Mouse (Mus musculus) gastrocnemius, postnatal 14 days (tissue): Measurements from ENCODE around the gene Slc6a9. TPM values are rescaled to one million over a fixed set of nuclear protein-coding genes. Genes with fewer than 3 reads are reported as not detected.

Experiments
- DNase-seq: peaks from one replicate; pipeline ENCODE4 v3.0.0; 2021; ENCODE audit warnings: mixed read lengths
- intact Hi-C: fragments of 180-260 bp; cut with DNase I; formaldehyde crosslinking; loops from one replicate; pipeline ENCODE4 v1.15.1; 2025; ENCODE audit warnings: low total_unique reads
- total RNA-seq, 2 experiments: library from RNA; stranded (reverse); gene quantifications; 2 replicates each; pipeline ENCODE4 v1.2.3; 2021

Gene Slc6a9
- total RNA-seq, 2 experiments from 2014 or later, result 4.0 to 6.2 TPM

DNA sequence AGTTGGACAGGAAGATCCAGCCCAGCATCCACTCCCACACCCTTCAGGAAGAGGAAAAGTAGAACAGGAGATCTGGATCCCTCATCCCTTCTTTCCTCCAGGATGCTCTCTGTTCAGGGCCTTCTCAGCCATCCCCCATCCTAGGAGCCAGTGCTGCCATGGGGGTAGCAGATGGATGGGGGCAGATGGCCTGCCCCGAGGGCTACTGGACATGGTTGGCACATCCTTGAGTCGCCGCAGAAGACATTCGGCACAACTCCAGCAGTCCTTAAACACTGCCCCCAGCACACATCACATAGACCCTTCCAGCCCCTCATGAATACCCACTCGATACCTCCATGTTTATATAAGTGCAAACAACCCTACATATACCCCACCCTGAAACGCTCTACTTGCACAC lies 61.7 kb downstream of the Slc6a9 start:
- intact Hi-C loops, result no loop called here
- DNase-seq, result no peak

DNA sequence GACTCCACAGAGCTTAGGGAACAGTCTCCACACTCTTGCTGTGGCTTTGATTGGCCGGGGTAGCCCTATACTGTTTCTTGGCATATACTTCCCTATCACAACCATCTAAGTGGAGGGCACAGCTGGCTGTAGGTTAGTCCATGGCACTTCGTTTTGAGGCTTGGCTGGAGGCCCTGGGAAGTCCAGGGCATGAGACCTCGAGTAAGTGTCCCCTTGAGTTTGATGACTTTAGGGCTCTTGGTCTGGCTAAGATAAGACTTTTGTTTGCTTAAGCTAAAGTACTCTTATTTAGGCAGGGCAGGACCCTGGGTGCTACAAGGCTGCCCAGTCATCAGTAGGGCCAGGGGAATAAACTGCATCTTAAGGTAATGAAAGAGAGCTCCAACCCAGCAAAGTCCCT lies 63.8 kb downstream of the Slc6a9 start:
- intact Hi-C loops, result no loop called here

DNA sequence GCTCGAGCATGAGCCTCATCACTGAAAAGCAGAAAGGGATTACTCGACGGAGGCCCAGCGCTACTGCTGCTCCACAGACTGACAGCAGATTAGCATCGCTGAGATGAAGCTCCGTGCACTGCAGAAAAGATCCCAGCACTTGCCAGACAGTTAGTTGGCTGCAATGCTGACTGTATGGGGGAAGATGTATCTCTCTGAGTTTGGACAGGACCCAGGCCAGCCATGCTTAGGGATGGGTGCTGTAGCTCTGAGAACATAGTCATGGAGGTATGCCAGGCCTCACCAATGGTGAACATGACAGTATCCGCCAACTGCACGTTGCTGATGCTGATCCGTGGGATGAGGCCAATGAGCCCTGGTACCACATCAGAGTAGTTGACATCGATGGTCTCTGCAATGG lies 69.8 kb downstream of the Slc6a9 start:
- DNase-seq, result no peak
- intact Hi-C loops, result no loop called here

More for the DNA sequence above, 63.8 kb downstream of the Slc6a9 start:
- DNase-seq, result no peak

- DNase-seq, result no peak
Observed at GRCm38 (mm10) chr4:117904761-117905160, 70.5 kb downstream of the Slc6a9 start.

GRCm38 (mm10) chr4:117906196-117906595 lies 71.9 kb downstream of the Slc6a9 start:
- intact Hi-C loops, result no loop called here
- DNase-seq, result peak; percentile 50

More at GRCm38 (mm10) chr4:117904761-117905160, 70.5 kb downstream of the Slc6a9 start:
- intact Hi-C loops, result no loop called here

GRCm38 (mm10) chr4:117908834-117909453 lies 74.6 kb downstream of the Slc6a9 start:
- DNase-seq, result no peak
- intact Hi-C loops, result no loop called here

- intact Hi-C loops, result loop anchor here (10.0 kb wide), 1 partner anchor 77 kb away; the partner anchor contains the start of gene Slc6a9
- DNase-seq, result no peak
Observed at GRCm38 (mm10) chr4:117912131-117912561, 77.8 kb downstream of the Slc6a9 start.

- intact Hi-C loops, result loop anchor here (10.0 kb wide), 1 partner anchor 78 kb away; the partner anchor contains the start of gene Slc6a9
- no peak for DNase-seq
Observed at GRCm38 (mm10) chr4:117912685-117913273, 78.5 kb downstream of the Slc6a9 start.

GRCm38 (mm10) chr4:117913421-117913820 lies 79.1 kb downstream of the Slc6a9 start:
- DNase-seq, result no peak
- intact Hi-C loops, result loop anchor here (10.0 kb wide), 1 partner anchor 79 kb away; the partner anchor contains the start of gene Slc6a9

DNA sequence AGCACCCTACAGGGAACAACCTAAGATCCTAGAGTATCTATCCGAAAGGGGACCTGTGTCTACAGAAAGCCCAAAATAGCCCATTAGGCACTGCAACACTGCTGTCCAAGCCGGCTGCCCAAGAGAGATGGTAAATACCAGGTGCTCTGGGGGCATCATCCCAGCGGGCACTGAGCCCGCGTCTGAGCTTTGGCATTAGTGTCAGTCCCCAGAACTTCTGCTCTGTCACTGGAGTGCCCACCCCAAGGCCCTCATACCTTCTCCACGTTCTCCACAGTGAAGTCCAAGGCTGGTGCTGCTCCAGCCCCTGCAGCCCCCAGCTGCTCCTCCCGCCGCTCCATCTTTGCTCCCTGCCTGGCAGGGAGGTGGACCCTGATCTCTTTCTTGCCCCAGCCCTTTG lies 79.7 kb downstream of the Slc6a9 start:
- DNase-seq, result peak; percentile 70

DNA sequence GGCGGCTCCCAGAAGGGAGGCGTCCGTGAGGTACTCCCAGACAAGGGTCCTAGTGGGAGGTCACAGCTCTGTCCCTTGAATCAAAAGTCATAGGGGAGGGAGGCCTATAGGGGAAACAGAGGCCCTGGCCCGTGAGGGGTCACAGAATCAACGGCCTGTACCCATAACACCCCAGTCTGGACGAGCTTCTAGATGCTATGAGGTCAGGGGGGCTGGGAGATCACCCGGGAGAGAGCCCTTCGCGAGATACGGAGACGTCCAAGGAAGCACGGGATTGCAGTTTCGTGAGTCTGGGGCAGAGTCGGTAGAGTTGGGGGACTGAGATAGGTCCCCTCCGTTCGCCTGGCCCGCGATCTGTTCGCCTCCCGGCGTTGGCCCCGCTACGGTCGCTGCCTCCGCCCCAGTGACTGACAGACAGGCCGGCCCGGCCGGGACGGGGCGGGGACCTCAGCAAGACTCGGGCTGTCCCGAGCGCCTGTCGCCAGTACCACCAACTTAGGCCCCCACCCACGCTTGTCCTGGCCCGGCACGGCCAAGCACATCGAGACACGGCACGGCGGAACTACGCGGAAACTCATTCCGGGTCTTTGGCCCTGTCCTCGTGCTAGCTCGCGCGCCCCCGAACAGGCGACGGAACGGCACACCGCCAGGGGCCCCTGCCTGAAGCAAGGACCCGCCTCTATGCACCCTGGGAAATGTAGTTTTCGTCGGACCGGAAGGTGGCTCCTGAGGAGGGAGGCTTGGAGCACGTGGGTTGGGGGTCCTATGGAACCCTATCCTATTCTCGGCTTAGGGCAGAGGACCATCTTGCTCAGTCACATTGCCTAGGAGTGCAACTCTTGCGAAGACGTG lies 80.5 kb downstream of the Slc6a9 start, which contains the start of gene Ipo13:
TSS of gene Ipo13 (minus strand) at position 409 of the 852 bp plus-strand sequence.
- peak; percentile 92 for DNase-seq
- intact Hi-C loops, result loop anchor here (10.0 kb wide), 1 partner anchor 80 kb away; the partner anchor contains the start of gene Slc6a9

More for the DNA sequence above, 79.7 kb downstream of the Slc6a9 start:
- intact Hi-C loops, result loop anchor here (10.0 kb wide), 1 partner anchor 79 kb away; the partner anchor contains the start of gene Slc6a9

- DNase-seq, result no peak
- intact Hi-C loops, result loop anchor here (10.0 kb wide), 1 partner anchor 81 kb away; the partner anchor contains the start of gene Slc6a9
Observed at GRCm38 (mm10) chr4:117915489-117916105, 81.3 kb downstream of the Slc6a9 start.

GRCm38 (mm10) chr4:117916386-117916785 lies 82.1 kb downstream of the Slc6a9 start:
- DNase-seq, result no peak
- intact Hi-C loops, result loop anchor here (10.0 kb wide), 1 partner anchor 82 kb away; the partner anchor contains the start of gene Slc6a9

DNA sequence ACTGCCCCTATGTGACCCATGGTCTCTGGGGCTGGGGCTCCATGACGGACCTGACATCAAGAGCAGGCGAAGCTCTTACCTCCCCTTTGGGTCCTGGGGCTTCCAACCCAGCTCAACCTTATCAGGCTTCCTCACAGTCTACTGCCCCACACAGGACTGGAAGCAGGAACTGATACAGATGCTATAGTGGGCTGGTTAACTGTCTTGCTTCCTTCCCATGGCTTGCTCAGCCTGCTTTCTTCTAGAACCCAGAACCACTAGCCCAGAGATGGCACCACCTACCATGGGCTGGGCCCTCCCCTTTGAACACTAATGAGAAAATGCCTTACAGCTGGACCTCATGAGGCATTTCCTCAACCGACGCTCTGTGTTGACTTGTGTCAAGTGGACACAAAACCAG lies 83.1 kb downstream of the Slc6a9 start:
- intact Hi-C loops, result loop anchor here (10.0 kb wide), 1 partner anchor 83 kb away; the partner anchor contains the start of gene Slc6a9
- DNase-seq, result no peak

- intact Hi-C loops, result loop anchor here (10.0 kb wide), 1 partner anchor 83 kb away; the partner anchor contains the start of gene Slc6a9
- DNase-seq, result no peak
Observed at GRCm38 (mm10) chr4:117917847-117918246, 83.5 kb downstream of the Slc6a9 start.

DNA sequence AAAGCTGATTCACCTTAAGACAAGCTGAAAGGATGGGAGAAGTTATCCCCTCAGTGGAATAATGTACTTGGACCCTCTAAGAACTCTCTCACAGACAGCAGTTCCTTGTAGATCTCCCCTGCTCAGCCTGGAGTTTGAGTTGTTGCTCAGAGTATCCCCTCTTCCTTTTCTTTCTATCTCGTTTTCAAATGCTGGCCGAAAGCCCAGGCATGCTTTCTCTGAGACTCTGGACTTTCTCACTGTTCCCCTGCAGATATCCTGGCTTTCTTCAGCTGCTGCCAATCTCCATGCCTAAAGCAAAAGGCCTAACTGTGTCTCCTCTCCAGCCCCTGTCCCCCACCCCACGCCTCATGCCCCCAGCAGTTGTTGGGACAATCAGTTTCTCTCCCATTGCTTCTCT lies 84.0 kb downstream of the Slc6a9 start:
- DNase-seq, result no peak
- intact Hi-C loops, result loop anchor here (10.0 kb wide), 1 partner anchor 83 kb away; the partner anchor contains the start of gene Slc6a9

- intact Hi-C loops, result loop anchor here (10.0 kb wide), 1 partner anchor 84 kb away; the partner anchor contains the start of gene Slc6a9
- no peak for DNase-seq
Observed at GRCm38 (mm10) chr4:117918762-117919161, 84.5 kb downstream of the Slc6a9 start.

- intact Hi-C loops, result no loop called here
Observed at GRCm38 (mm10) chr4:117921358-117921757, 87.1 kb downstream of the Slc6a9 start.

GRCm38 (mm10) chr4:117923450-117923849 lies 89.1 kb downstream of the Slc6a9 start:
- intact Hi-C loops, result no loop called here
- no peak for DNase-seq

More at GRCm38 (mm10) chr4:117921358-117921757, 87.1 kb downstream of the Slc6a9 start:
- no peak for DNase-seq
